Mouse (Mus musculus) right cerebral cortex, adult 18-20 months (tissue): ENCODE results near the gene Pdgfb.

Experiments used
- DNase-seq: peaks from one replicate; pipeline ENCODE4 v3.0.0; 2022; ENCODE audit warnings: mixed read lengths

Pdgfb gene

DNA sequence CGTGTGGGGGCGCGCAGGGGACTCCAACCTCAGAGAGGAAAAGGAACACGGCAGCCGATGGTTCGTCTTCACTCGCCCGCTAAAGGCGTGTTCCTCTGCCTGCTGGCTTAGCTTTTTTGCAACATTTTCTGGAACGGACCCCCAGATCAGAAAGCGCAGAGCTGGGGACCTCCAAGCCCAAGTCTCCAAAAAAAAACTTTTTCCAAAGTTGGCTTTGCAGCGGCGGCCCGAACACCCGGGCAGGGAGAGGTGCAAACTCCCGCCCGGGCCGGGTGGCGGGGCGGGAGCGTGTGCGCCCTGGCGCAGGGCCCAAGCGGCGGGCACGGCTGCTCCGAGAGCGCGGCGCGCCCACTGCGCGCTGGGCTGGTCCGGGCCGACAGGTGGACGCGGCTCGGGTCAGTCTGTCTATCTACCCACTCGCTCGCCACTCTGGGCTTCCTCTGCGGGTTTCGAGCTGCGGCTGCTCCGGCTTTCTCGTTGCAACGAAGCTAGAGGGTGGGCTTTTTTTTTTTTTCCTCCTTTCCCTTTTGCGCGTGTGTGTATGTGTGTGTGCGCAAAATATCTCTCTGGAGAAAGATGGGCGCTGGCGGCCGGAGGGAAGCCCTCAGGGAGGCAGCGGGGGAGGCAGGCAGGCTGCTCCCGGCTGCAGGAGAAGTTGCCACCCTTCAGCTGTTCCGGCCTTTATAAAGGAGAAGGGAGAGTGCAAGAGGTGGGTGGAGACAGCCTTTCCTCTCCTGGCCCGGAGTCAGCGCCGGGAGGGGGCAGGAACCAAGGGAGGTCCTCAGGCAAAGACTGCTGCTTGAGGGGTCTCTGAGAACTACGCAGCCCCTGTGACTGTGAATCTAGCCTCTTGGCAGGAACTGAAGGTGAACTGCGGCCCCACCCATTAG, at the start of gene Pdgfb:
Gene Pdgfb (minus strand): TSS at position 657 of the 890 bp plus-strand sequence.
- DNase-seq = peak; percentile 73

DNA sequence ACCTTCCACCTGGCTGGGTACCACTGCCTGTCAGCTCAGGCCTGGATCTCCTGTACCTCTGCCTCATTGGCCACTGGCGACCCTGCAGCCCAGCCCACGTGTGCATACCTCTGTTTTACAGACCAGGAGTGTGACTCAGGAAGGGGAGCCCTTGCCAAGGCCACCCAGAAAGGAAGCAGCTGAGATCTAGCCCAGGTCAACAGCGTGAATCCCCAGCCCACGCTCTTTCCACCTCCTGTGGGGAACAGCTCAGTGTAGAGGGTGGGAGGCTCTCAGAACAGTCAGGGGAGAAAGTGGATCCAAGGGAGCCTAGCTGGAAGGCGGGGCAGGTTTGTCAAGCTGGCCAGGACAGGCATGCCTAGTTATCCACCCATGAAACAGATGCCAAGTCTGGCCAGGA, 48.0 kb upstream of the Pdgfb start:
- no peak for DNase-seq

DNA sequence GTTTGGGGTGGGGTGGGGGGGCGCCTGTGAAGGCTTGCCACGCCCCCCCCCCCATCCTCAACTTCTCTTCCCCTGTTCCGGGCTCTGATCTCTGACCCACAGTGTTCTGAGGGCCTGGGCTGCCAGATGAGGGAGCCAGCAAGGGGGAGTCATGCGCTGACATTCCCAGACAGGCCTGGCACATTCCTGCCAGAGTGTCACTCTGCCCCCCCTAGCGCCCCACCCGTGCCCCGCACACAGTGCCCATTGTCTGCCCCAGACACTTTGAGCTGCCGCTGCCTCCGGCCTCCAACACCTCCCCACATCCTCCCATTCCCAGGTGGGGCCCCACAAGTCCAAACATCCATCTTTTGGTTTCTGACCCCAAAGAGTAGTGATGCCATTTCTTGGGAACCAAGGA, 47.6 kb upstream of the Pdgfb start:
- DNase-seq = no peak

DNA sequence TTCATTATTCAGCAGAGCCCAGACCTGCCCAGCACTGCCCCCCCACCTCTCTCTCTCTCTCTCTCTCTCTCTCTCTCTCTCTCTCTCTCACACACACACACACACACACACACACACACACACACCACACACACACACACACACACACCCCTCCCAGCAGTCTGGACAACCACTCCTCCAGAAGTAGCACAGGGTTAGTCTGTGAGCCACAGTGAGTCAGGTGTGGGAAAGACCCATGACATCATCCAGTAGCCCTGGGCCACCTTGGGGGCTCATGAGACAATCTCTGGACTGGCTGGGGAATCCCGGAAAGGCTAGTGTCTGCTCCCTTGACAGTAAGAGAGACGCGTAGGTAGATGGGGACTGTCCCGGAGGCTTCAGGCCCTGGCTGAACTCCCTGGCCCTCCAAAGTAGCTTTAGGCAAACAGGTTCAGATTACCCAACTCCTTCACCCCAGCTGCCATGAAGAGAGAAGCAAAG, 46.3 kb upstream of the Pdgfb start:
- DNase-seq = no peak

DNA sequence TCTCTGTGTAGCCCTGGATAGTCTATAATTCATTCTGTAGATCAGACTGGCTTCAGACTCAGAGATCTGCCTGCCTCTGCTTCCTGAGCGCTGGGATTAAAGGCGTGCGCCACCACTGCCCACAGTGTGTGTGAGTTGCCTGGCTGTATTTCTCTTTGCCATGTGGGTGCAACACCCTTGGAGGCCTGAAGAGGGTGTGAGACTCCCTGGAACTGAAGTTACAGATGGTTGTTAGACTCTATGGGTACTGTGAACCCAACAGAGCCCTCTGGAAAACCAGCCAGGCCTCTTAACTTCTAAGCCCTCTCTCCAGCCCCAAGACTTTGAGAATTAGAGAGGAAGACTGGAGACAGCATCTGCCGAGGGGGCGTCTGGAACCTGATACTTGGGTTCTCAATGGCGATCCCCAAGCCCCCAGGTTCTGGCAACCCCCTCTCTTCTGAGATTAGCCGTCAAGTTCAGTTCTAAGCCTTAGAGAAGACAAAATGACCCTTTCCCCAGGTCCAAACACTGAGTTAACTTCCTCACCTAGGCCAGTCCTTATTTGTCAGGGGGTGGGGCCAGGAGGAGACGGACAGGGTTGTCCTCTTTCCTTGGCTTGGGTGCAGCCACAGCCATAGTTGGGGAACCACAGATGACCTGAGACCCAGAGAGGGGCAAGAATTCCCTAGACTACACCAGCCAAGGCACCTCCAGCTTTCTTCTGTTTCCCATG, 45.7 kb upstream of the Pdgfb start:
- no peak for DNase-seq

DNA sequence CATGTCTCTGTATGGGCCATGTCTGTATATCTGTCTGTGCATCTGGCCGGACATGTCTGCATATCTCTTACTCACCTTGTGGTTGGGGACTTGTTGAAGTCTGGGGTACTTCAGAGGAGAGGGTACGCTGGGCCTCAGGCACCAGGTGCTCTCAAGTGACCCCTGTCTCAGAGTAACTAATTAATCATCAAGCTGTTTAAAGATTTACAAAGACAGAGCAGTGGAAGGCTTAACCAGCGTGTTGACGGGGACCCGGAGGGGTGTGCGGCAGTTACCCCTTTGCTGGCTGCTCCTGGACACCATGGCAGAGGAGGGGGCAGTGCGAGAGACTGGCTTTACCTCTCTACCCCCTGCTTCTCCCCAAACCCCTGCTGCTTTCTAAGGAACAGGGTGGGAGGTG, 44.8 kb upstream of the Pdgfb start:
- DNase-seq = no peak

DNA sequence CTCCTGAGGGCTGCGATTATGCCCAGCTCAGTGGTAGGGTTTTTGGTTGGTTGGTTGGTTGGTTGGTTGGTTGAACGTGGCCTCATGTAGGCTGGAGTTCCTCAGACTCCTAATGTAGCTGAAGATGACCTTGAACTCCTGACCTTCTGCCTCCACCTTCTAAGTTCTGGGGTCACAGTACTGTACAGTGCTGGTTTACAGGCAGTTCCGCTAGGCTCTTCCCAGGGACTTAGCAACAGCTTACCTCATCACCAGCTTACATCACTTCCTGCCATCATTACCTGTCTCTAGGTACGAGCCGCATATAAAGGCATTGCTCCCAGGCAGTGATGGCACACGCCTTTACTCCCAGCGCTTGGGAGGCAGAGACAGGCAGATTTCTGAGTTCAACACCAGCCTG, 43.4 kb upstream of the Pdgfb start:
- DNase-seq = no peak

DNA sequence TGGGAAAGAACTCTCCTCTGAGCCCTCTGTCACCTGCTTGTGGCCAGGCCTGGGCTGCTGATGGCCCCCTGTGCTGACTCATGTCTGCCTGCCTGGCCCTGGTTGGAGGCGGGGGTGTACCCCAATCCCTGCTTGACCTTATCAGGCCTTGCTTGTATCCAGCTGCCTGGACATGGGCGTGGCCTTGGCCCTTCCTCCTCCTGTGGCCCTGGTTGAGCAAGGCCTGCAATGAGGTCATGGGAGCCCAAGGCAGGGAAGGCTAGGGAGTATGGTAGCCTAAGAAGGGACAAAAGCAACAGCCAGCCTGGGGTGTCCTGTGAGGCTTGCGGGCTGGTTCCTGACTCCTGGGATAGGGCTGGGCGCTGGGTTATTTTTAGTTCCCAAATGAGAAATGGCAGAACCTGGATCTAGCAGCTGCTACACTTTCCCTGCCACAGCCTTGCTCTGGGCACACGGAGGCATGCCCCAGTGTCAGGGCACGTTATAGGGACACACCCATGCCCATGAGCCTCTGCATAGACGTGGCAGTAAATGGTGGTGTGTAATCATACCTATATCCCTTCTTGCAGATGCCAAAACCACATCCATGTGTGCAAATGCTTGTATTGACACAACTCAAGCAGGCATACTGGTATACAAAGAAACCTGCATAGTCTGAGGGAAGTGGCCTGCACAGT, 39.4 kb upstream of the Pdgfb start:
- no peak for DNase-seq

DNA sequence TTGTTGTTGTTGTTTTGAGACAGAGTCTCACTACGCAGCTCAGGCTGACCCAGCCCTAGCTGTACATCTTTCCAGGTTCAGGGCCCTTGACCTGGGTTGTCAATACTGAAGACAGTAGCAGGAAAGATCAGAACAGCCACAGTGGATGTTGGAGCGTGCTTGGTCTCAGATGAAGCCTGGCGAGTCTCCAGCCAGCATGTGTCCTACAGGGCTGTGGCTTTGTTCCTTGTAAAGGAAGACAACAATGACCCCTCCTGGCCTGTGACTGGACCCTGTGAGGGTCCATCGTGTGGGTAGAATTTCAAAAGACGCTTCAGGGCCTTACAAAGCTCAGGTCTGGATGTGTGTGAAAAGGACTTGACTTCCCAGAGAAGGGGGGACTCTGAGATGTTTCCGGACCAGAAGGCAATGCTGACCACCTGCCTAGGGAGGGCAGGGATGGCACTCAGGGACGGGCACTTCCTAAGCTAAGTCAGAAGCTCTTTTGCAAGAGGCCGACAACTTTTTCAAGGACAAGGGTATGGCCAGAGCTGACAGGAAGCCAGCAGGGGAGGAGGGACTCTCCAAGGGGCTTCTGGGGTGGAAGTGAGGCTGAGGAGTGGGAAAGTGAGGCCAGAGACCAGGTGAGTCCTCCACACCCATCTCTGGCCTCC, 38.7 kb upstream of the Pdgfb start:
- no peak for DNase-seq

DNA sequence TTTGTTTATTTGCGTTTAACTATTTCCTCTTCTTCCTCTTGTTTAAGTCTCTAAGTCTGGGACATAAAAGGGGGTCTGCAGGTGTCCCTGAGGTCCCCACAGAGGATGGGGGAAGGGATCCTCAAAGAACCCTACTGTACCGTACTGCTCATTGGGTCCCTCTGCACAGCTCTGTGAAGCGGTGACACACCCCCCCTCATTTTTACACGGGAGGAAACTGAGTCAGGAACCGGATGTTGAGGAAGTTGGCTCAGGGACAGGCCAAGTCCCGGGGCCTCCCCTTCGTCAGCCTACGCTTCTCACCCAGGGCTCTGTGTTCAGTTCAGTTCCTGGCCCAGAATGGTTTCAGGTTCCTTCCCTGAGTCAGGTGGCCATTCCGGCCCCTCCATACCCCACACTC, 37.0 kb upstream of the Pdgfb start:
- DNase-seq = no peak

DNA sequence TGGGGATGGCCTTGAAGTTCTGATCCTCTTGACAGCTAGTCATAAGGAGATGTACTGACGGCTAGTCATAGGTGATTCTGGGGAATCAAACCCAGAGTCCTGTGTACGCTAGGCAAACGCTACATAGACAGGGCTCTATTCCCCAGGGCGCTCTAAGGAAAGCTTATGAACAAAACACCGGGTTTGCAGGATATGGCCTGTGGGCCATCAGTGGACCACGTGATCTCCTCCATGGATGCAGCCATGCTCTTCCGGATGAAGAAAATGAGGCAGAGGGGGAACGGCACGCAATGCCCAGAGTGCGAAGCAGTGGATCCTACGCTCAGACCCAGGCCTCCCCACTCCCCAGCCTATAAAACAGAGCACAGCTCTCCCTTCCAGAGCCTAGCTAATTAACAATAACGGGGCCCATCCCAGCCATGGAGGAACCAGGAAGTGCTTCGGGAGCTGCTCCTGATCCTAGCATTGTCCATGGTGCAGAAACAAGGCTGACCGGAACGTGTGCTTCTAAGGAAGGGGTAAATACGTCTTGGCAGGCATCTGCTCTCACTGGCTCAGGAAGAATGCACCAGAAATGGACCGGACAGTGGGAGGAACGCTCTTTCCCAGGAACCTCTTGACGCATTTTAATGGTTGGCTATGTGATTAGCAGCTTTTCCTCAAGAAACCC, 36.5 kb upstream of the Pdgfb start:
- no peak for DNase-seq

DNA sequence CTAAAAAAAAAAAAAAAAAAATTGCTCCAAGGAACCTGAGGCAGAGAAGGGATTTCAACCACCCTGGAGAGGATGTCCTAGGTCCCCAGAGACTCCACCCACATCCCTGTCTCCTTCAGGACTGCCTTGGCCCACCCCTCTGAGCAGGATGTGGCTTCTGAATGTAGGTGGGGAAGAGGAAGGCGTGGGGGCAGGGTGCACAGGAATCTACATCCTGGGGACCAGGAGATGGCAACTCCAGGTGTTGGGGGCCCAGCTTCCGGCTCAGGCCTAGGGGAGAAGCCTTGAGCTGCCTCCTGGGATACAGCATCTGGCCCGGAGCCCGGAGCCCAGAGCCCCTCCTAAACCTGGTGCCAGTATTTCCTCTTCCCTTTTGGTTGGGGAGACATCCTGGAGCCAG, 35.3 kb upstream of the Pdgfb start:
- DNase-seq = no peak

DNA sequence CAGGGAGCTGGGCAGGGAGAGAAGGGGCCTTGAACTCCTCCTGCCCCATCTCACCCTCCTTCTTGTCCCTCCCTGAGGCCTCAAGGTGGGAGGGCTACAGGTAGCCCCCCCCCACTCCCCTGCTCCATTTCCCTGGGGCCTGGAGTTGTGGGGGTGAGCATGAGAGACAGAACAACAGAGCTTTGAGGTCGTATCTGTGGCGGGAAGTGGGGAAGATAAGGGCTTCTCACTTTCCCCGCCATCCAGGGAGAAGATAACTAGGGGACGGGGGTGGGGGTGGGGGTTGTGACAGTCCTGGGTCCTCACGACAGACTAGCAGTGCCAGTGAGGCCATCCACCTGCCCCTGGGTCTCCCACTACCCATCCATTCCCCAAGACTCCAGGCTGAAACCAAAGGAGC, 33.2 kb upstream of the Pdgfb start:
- no peak for DNase-seq

DNA sequence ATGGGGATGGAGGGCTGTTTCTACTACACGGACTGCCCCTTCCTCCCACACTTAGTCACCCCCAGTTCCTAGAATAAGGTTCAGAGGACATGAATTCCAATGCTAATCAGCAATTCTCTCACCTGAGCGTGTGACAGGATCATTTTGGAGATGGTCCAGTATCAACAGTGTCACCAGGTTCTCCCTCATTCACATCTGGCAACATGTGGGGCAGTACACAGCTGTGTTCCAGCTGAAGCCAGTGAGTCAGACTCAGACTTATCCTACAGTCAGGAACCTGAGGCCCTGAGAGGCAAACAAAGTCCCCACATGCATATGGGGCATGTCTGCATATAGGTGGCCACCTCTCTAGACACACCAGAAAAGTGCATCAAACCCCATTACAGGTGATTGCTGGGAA, 32.5 kb upstream of the Pdgfb start:
- DNase-seq = no peak

DNA sequence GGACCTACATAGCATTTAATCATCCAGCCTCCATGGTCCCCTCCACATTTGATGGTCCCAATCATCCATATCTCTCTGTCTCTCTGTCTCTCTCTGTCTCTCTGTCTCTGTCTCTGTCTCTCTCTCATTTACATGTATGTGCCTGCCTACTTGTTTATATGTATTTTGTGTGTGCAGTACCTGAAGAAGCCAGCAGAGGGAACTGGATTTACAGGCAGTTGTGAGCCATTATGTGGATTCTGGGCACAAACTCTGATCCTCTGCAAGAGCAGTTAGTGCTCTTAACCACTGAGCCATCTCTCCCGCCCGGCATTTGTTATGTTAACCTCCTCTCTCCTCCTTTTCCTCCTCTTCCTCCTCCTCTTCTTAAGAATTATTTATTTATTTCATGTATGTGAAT, 31.0 kb upstream of the Pdgfb start:
- no peak for DNase-seq

DNA sequence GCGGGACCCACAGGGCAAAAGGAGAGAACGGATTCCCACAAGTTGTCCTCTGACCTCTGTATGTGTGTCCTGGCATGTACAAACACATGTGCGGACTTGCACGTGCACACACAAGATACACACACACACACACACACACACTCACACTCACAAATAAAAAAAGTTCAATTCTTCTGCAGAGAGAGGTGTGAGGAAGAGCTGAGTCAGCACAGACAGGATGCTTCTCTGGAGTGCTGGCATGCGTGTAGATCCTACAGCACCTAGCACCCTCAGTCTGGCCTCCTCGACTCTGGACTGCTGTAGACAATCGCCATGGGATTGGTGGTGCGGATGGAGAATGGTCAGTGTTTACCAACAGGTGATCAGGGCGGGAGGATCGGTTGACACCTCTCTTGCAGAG, 29.5 kb upstream of the Pdgfb start:
- DNase-seq = no peak

DNA sequence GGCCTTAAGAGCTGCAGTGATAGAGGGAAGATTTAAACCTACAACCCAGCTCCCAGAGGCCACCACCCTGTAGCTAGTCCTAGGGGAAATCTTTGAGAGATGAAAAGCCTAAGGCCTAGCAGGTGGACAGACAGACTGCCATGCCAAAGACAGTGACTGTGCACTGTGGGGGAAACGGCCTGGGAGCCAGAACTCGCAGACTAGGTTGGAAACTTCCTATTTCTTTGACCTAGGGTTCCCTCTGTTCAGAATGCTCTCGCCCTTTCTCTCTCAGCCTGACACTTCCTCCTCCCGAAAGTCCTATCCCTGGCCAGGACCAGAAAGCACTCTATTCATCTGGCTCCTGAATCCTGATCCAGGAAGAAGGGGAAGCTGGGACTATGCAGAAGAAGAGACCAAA, 27.4 kb upstream of the Pdgfb start:
- no peak for DNase-seq

DNA sequence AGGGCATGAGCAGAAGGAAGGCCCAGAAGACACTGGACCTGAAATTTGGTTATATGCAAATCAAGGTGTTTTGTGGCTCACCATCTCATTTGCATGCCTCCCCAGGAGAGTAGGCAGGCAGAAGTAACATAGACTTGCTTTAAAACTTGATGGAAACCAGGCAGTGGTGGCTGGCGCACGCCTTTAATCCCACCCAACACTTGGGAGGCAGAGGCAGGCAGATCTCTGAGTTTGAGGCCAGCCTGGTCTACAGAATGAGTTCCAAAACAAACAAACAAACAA, 23.3 kb upstream of the Pdgfb start:
- no peak for DNase-seq

DNA sequence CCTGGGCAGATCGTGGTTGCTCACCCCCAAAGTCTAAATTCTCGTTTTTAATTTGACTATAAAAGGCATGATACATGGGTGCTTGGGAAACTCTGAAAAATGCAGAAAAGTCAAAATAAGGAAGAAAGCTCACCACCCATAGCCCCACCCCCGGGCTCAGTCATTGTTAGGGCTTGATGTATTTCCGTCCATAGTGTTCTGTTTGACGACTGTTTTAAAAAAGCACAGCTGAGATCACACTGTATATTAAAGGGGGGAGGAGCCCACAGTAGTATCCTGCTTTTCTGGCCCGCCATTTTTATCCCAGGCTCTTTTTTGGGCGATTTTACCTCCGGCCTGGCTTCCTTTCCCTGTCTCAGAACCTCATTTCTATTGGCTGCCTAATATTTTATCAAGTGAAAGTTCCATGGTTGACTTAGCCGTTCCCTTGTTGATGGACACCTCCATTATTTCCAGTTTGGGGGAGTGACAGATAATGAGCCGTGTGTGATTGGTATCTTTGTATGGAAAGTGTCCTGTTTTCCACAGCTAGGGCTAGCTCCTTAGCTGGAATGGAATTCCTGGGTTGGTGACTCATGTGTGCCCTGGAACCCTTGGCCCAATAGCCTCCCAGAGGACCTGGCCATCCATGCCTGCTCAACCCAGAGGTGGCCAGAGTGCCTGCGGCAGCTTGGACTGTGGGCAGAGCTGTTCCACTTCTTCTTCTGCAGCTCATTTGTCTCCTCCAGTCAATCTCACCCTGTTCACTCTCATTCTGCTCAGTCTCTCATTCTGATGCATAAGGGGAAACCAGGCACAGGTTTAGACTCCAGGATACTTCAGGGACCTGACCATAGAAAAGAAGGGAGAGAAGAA, 22.7 kb upstream of the Pdgfb start:
- no peak for DNase-seq

DNA sequence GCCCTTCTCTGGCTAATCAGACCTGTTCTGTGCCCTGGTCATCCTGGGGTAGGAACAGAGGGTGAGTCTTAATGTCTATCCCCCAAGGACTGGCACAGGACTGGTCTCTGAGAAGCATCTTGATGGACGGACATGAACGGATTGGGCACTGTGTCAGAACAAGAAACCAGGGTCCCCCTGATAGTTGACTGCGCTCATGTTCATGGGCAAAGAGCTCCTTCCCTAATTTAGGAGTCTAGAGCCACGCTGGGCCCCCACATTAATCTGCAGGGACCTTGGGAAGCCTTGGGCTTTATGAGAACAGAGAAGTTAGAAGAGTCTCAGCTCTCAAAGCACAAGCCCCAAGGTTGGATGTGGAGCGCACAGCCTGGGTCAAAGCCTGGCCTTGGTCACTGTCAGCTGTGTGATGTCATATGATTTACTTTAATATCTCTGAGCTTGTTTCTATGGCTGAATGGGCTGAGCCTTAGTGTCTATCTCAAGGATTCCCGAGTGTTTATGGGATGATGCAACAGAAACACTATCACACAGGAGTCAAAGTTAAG, 20.6 kb upstream of the Pdgfb start:
- DNase-seq = no peak

DNA sequence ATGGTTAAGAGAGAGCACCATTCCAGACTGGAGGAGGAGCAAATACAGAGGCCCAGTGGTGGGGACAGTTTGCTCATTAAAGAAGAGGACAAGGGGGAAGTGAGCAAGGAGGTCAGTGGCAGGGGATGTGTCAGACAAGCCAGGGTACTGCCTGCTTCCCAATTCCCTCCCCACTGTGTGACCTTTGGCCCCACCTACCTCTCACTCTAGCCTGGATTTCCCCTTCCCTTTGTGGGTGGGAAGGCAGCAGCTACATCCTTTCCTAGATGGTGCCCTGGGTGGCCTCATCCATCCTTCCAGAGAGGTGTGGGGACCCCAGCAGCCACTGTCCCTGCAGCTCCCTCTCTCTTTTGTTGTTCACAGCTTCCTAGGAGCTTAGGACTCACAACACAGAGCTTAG, 20.1 kb upstream of the Pdgfb start:
- DNase-seq = no peak

DNA sequence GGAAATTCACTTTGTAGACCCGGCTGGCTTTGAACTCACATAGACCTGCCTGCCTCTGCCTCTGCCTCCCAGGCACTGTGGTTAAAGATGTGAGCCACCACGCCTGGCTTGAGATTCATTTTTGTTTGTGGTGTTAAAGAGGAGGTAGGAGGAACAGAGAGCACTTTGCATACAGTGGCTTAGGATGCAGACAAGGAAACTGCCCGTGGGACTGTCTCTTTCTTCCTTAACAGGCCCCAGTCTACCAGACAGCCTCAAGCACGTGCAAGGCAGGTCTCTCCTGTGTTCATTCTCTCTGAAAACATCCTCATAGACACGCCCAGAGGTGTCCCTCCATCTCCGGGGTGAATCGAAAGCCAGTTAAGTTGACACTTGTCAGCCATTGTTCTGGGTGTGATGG, 19.6 kb upstream of the Pdgfb start:
- no peak for DNase-seq
